Mouse (Mus musculus) kidney, adult 9 months (tissue): ENCODE results near the gene Cdrt4.

Experiments
- DNase-seq: peaks from one replicate; pipeline ENCODE4 v3.0.0; 2022

Gene Cdrt4

GRCm38 (mm10) chr11:62951012-62951411, at the start of gene Cdrt4:
TSS of gene Cdrt4 (plus strand) at chr11:62951193.
- DNase-seq, result no peak

GRCm38 (mm10) chr11:62901699-62902323, 49.2 kb upstream of the Cdrt4 start:
- peak; percentile 80 for DNase-seq

- no peak for DNase-seq
Observed at GRCm38 (mm10) chr11:62903871-62904495, 47.0 kb upstream of the Cdrt4 start.

- no peak for DNase-seq
Observed at GRCm38 (mm10) chr11:62909720-62910306, 41.2 kb upstream of the Cdrt4 start.

- DNase-seq, result no peak
Observed at GRCm38 (mm10) chr11:62911362-62911761, 39.6 kb upstream of the Cdrt4 start.

GRCm38 (mm10) chr11:62913141-62913540, 37.9 kb upstream of the Cdrt4 start:
- no peak for DNase-seq

- peak; percentile 20 for DNase-seq
Observed at GRCm38 (mm10) chr11:62914532-62914931, 36.5 kb upstream of the Cdrt4 start.

- DNase-seq, result no peak
Observed at GRCm38 (mm10) chr11:62915486-62915885, 35.5 kb upstream of the Cdrt4 start.

- DNase-seq, result no peak
Observed at GRCm38 (mm10) chr11:62916765-62917164, 34.2 kb upstream of the Cdrt4 start.

GRCm38 (mm10) chr11:62919946-62920742, 30.8 kb upstream of the Cdrt4 start:
- no peak for DNase-seq

GRCm38 (mm10) chr11:62920743-62921050, 30.3 kb upstream of the Cdrt4 start:
- DNase-seq, result no peak

- DNase-seq, result peak; percentile 91
Observed at GRCm38 (mm10) chr11:62921052-62921977, 29.7 kb upstream of the Cdrt4 start.

GRCm38 (mm10) chr11:62924091-62924761, 26.8 kb upstream of the Cdrt4 start:
- no peak for DNase-seq

- DNase-seq, result peak; percentile 76
Observed at GRCm38 (mm10) chr11:62929799-62930198, 21.2 kb upstream of the Cdrt4 start.

GRCm38 (mm10) chr11:62930574-62930973, 20.4 kb upstream of the Cdrt4 start:
- no peak for DNase-seq

- DNase-seq, result peak; percentile 14
Observed at GRCm38 (mm10) chr11:62931141-62931540, 19.9 kb upstream of the Cdrt4 start.

- DNase-seq, result no peak
Observed at GRCm38 (mm10) chr11:62933099-62933498, 17.9 kb upstream of the Cdrt4 start.

- DNase-seq, result peak; percentile 22
Observed at GRCm38 (mm10) chr11:62934795-62935514, 16.0 kb upstream of the Cdrt4 start.

- DNase-seq, result peak; percentile 22
Observed at GRCm38 (mm10) chr11:62937986-62938385, 13.0 kb upstream of the Cdrt4 start.

- no peak for DNase-seq
Observed at GRCm38 (mm10) chr11:62938921-62939320, 12.1 kb upstream of the Cdrt4 start.

GRCm38 (mm10) chr11:62940176-62940575, 10.8 kb upstream of the Cdrt4 start:
- no peak for DNase-seq
